Mouse (Mus musculus) layer of hippocampus, adult 8-10 months (tissue): ENCODE measurements at regions not wholly inside any gene's neighbourhood (a gene's known extent, or its start where the extent isn't known, plus 50 kb on each side); places are given as distances from the start of the nearest gene placed in this dataset.

ENCODE experiments used
- DNase-seq, 2 experiments: peaks; one replicate each; pipeline ENCODE4 v3.0.0; 2022; ENCODE audit warnings: low spot score in 2 of 2

DNA sequence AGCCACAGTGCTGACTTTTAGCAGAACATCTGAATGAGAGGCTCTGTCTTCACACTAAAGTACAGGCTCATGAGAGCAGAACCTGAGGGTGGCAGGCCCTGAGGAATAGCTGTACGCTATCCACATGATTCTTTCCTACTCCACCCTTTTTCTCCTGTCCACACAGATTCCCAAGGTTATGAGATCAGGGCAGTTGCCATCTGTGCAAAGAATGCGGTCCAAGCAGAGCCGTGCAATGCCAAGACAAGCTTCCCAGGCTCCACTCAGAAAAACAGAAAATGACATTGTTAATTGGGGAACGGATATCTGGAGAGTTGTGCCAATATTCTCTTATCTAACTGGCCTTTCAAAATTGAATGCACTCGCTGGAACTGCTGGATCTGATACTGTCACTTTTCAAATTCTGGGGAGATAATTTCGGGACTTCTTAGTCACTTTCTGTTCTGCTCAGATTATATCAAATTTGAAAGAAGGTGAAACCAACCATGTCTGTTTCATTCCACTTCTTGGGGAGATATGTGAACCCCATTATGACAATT lies 462.3 kb upstream of the Got2 start:
- DNase-seq: no peak

DNA sequence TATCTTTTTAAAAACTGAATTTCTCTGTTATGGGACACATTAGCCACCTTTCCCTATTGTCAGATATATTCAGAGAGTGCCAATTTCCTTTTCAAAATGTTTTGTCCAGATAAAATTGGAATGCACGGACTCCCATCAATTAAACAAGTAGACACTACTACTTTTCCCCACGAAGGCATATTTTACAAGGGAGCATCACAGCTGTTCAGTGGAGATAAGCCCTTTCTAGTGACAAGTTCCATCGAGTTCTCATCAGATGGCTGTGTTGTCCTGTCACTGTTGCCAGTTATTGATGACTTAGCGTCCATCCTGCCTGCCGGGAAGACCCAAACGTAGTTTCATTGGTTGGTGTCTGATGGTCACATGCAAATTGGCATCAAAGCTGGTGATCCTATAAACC lies 461.2 kb upstream of the Got2 start:
- DNase-seq: no peak

DNA sequence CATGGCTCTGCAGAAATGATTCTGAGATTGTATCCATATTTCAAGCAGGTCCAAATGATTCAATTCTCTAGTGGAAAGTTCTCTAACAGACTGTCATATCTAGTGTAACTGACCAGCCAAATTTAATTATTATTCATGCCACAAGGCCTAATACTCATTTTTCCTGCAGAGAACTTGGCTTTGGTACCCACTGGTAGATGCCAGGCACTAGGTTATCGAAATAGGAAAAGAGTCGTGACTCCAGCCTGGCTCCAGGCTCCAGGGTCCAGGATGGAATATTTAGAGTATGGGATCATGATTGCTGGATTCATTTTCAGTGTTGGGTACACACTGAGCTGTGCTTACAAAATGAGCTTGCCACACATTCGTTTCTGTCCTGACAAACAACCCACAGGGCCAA lies 452.4 kb upstream of the Got2 start:
- no peak for DNase-seq

DNA sequence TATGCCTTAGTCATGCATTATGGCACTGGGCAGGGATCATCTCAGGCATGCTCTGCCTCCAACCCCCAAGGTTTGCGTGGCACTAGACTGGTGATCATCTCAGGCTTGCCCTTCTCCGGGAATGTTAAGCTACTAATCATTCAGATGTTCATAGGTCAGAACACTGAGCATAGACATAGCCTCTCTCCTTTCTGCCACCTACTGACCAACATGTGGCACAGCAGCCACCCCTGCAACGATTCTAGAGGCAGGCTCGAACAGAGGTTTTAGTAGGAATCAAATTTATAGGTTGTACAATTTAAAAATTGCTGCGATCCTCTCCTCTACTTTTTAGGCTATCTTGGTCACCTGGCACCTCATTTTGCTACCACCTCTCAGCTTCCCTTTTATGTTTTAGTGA lies 430.0 kb upstream of the Got2 start:
- DNase-seq: no peak

DNA sequence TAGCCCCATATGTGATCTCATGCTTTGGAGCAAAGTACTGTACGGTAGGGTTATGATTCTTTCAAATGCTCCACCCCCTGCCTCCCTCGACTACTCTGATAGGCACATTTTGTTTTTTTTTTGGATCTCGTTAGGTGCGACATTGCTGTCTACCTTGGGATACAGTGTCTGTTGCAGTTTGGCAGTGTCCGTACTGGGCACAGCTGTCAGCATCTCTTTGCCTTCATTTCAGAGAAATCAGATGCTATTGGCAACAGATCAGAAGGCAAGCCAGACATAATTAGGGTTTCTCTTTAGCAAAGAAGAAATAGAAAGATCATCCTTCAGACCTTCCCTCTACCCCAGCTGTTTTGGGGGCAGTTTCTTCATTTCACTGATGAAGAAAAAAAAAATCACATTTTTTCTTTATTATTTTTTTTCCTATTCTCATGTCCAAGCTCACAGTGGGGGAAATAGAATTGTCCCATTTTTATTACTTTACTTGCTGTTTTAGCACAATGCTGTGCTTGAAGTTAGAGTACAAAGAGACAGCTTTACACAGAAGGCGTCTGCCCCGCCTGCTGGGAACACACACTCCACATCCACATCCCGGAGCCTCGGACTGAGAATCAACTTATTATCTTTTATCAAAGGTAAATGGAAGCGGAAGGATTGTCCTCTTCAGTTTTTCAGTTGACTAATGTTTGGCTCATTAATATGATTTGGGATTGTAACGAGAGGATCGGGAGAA lies 420.8 kb upstream of the Got2 start:
- no peak for DNase-seq

DNA sequence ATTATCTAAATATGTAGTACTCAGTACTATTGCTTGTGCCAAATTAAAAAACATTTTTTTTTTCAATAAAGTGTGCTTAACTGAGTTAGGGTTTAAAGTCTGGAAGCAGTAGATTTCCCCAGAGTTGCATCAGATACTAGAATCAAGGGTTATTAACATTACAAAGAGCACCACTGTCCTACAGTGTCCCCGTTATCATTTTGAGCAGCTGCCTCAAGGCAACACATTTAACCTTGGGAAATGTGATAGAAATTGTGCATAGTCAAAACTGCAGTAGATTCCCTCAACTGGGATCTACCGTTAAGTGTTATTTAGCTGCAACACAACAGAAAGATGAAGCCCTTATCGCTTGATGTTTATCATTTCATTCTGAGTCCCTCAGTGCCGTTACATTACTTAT lies 408.3 kb upstream of the Got2 start:
- DNase-seq: no peak

DNA sequence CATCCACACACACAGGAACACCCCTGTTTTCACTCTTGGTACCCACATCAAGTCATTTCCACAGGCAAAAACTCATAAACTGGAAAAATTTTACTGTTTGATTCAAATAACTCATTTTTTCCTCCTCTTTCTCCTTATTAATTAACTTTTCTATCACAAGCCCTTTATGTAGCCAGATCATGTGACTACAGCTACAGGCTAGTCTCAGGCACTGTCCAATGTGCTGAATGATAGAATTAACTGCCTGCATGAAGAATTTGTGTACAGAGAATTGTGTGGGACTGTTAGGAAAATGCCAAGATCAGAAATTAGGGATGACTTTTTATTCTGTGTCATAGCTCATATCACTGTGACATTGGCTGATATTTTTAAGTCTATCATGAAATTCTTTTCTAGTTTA lies 402.4 kb upstream of the Got2 start:
- DNase-seq: no peak

DNA sequence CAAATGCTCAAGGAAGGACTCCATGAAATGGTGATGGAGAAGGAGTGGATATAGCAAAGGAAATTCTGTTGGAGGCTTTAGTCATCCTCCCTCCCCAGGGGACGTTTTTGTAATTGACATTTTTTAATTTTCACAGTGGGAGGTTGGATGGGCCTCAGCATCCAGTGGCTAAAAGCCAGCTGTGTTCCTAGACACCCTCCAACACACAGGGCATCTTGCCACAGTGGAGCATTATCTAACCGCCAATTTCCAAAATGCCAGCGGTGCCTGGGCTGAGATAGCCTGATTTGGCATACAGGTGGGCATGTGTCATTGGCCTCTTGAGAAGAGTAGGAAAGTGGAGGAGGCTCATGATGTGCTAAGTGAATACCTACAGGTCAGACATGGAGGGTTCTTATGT lies 401.2 kb upstream of the Got2 start:
- DNase-seq: no peak

DNA sequence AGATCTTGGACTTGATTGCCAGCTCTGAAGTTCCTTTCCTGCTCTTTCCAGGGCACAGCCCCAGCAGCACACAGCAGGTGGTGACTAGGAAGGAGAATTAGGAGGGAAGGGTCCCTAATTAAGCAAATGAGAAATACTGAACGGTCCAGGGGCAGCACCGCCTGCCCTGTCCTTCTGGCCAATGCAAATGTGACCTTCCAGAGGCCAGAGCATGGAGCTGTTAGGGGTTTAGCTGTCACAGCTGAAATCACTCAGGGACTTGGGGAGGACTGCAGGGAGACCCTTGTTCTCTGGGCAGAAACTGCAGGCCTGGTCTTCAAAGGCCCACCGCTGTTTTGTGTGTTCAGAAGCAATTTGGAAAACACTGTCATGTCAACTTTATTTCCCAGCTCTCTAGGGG lies 400.2 kb upstream of the Got2 start:
- DNase-seq: no peak

DNA sequence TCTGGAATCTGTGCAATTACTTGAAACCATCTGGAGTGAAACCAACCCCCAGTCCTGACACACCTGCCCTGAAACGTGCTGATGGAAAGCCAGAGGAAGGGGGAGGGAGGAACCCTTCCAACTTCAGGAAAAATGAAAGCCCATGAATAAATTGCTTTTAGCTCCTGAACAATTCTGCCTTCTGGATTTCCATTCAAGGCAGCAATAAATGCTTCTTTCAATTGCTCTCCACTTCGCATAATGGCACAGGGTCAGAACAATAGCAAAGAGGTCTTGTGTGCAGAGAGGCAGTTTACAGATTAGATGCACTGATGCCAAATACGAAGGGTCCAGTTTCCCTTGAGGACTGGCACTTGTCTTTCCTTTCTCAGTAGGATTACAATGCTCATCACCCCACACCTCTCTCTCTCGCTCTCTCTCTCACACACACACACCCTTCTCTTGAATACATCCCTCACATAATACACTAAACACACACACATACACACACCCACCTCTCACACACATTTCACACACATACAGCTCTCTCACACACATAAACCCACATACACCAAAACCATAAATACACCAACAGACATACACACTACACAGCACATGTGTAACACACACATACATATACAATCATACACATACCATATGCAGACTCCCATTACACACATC lies 389.3 kb upstream of the Got2 start:
- DNase-seq: no peak

DNA sequence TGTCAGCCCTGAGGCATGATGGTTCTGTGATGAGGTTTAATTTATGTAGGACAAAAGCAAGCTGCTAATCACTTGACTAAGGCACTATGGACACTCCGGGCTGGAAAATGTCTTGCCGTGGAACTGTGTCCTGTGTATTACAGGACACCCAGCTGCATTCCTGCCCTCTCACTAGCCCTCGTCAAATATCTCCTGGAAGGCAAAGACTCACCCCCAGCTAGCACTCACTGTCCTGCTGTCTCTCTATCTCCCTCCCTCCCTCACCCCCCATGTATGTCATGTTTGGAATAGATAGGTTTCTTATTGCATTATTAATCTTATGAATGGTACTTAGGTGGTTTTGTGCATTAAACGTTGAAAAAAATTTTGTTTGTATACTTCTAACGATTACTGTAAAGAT lies 388.7 kb upstream of the Got2 start:
- DNase-seq: no peak

DNA sequence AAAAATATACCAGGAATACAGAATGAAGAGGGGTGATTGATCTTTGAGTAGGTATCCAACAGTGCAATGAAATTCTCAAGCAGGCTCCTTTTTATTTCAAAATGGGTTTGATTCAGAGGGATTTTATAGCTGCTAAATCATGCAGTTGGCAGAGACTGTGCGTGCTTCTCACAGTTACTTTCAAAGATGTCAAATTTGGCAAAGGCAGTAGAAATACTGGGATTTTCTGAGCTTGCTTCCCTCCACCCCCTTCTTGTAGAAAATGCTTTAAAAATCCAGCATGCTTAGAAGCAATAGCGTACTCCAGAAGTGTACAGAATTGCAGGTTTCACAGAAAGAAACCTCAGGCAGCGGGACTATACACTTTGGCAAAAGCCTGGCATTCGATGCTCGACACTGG lies 367.9 kb upstream of the Got2 start:
- peak in 1 of 2 experiments; percentile 52 for DNase-seq

DNA sequence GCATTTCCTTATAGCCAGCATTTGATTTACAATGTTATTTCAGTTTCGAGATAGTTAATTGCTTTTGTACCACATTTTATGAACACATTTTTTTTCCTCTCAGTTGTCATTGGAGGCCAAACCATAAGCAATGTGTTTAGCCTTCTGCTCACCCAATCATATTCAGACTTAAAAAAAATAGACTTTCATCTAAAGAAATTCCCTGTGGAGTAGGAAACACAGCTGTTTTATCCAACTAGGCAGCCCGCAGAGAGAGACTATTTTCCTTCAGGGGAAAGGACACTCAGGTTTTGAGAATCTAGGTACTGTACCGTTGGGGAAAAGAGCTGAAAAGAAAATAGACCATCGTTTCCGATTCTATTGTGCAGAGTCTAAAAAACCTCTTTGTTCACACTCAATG lies 367.5 kb upstream of the Got2 start:
- no peak for DNase-seq

DNA sequence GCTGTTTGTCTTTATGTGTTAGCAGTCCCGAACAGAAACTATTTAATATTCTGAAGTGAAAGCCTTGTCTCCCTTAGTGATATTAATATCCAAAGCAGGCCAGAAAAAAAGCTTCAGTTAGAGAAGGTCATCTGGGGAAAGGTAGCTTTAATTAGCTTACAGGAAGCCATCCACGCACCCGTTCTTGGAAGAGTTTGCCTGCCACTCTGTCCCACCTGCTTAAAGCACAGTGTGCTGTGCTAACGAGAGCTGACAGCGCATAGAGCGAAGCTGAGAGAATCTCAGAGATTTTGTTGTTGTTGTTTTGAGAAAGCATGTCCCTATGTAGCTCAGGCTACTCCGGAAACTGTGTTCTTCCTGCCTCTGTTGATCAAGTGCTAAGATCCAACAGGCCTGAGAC lies 357.7 kb upstream of the Got2 start:
- DNase-seq: peak in 1 of 2 experiments; percentile 4

DNA sequence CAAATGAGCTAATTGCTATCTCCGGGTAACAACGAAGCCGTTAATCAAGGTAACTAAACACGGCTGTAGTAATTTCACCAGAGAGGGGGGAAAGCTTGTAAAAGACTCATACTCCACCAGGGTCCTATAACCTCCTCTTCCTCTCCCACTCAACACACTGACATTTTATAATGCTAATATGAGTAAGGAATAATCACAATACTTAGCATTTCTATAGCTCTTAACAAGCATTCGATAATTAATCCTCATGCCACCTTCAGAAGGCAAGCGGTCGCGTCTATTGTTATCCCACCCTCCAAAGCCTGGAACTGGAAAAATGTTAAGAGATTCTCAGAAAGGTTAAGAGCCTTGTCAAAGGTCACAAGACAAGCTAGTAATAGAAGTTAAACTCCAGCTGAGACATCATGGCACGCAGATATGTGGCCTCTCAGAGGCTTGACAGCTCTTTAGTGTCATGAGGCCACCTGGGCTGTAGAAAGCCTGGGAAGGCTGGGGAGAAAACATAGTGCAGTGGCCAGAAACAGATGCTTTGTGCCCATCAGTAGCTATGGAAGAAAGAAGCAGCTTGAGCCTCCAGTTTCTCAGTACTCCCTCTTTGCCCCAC lies 356.3 kb upstream of the Got2 start:
- no peak for DNase-seq

DNA sequence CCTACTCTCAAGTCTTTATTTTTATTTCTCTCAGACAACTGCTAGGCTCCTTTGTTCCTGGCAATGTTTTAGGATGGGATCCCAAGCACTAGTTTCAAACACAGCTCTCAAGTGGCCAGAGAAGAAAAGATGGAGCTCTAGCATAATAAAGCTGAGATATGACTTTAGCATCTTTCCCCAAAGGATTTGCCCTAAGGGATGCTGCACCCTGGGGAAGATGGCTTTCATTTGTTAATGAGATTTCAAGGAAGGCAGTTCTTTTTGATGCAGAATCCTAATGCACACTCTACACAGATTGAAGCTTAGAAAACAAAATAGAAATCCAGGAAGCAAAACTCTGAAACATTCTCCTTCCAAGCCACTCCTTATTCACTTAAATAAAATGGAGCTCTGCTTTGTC lies 350.1 kb upstream of the Got2 start:
- no peak for DNase-seq

DNA sequence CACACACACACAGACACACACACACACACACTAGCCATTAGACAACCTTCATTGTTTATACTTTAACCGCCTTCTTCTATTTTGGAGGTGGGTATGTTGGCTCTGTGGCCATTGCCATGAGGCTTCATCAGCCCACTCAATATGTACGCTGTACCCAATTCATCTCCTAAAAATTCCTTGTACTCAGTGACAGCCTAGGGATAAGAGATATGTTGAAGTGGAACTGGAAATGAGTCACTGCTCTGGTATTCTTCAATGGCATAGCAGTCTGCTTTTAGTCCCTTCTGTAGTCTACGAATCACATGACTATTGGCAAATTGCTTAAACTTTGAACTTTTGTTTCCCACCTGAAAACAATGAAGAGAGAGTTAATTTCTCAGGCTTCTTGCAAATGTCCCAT lies 349.6 kb upstream of the Got2 start:
- DNase-seq: no peak

DNA sequence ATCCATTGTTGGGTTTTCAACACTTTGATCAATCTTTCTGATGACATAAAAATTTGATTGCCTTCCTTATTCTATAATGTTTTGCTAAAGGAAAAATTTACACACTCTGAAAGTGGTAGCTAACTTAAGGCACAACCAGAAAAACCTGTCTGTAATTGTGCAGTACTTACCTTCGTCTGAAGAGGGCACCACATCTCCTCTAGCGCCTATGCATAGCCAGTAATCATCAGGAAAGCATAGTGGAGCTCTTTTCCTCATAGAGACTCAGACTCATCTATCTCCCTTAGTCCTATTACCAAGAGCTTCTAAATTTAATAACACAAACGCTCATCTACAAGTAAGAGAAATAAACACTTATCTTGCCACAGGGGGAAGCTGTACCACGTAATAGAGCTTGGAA lies 342.1 kb upstream of the Got2 start:
- peak; percentile 16 to 53 for DNase-seq
